ENCODE assay signal across 8 mouse cellular contexts in genomic region chr2:30266392-30266941, GRCm38 (mm10). TPM values are rescaled to one million over a fixed set of nuclear protein-coding genes. Genes with fewer than 3 reads are reported as not detected.
DNase-seq lines count a peak whose midpoint lies in the region; ATAC-seq lines count a peak whose summit lies in the region.

No protein-coding gene starts in this region.

- peaks cover 43% of the 10 kb centered on the region for H3K36me3 ChIP-seq in embryonic facial prominence, embryonic 12.5 days
- peaks cover 30% of the 10 kb centered on the region for H3K36me3 ChIP-seq in heart, embryonic 12.5 days
- H3K36me3 ChIP-seq in kidney, embryonic 15.5 days: peaks cover 31% of the 10 kb centered on the region
- H3K36me3 ChIP-seq in stomach, embryonic 16.5 days (ENCODE audit: control insufficient read depth, insufficient read depth, low read length): no peaks in the 10 kb centered on the region; the same call in 1 of the 2 replicates

- no peaks in the 10 kb centered on the region for H3K9me3 ChIP-seq in embryonic facial prominence, embryonic 12.5 days
- no peaks in the 10 kb centered on the region for H3K9me3 ChIP-seq in heart, embryonic 12.5 days (replicated peaks)
- H3K9me3 ChIP-seq in kidney, embryonic 15.5 days (replicated peaks): no peaks in the 10 kb centered on the region
- H3K9me3 ChIP-seq in stomach, embryonic 16.5 days (replicated peaks; ENCODE audit: control insufficient read depth, low read length): no peaks in the 10 kb centered on the region

- H3K4me3 ChIP-seq in embryonic facial prominence, embryonic 12.5 days: no peak overlapping the region
- peak overlapping the region; percentile 7; the same call in 1 of the 2 replicates for H3K4me3 ChIP-seq in heart, embryonic 12.5 days
- H3K4me3 ChIP-seq in kidney, embryonic 15.5 days (replicated peaks): peak overlapping the region; percentile 12
- H3K4me3 ChIP-seq in stomach, embryonic 16.5 days (replicated peaks; ENCODE audit: low read length): peak overlapping the region; percentile 31

- H3K4me1 ChIP-seq in embryonic facial prominence, embryonic 12.5 days: peaks cover 31% of the 10 kb centered on the region
- peaks cover 55% of the 10 kb centered on the region for H3K4me1 ChIP-seq in heart, embryonic 12.5 days (replicated peaks)
- peaks cover 62% of the 10 kb centered on the region for H3K4me1 ChIP-seq in kidney, embryonic 15.5 days
- H3K4me1 ChIP-seq in stomach, embryonic 16.5 days (ENCODE audit: control insufficient read depth, insufficient read depth, low read length): peaks cover 39% of the 10 kb centered on the region

- peak; percentile 81 for DNase-seq in urinary bladder, postnatal 14 days (ENCODE audit: low spot score)
- DNase-seq in urinary bladder, postnatal 10 days (ENCODE audit: low spot score): no peak
- DNase-seq in lung, postnatal 14 days: peak; percentile 73
- DNase-seq in thymus, postnatal 4 days: no peak

- peak; percentile 41; the same call in 1 of the 2 replicates for ATAC-seq in embryonic facial prominence, embryonic 12.5 days (ENCODE audit: insufficient number of reproducible peaks, insufficient read depth, low FRiP score, low TSS enrichment)
- ATAC-seq in heart, embryonic 12.5 days (ENCODE audit: insufficient number of reproducible peaks, low FRiP score): peak; percentile 35; the same call in 1 of the 2 replicates
- peak; percentile 87 for ATAC-seq in kidney, embryonic 15.5 days (replicated peaks; ENCODE audit: low FRiP score)
- peak; percentile 84; the same call in 1 of the 2 replicates for ATAC-seq in stomach, embryonic 16.5 days (ENCODE audit: insufficient read depth, low FRiP score)

- H3K27ac ChIP-seq in embryonic facial prominence, embryonic 12.5 days: peak overlapping the region; percentile 89
- H3K27ac ChIP-seq in heart, embryonic 12.5 days (ENCODE audit: poor library complexity, severe bottlenecking): peak overlapping the region; percentile 96
- peak overlapping the region; percentile 91 for H3K27ac ChIP-seq in kidney, embryonic 15.5 days
- H3K27ac ChIP-seq in stomach, embryonic 16.5 days (ENCODE audit: low read length): peak overlapping the region; percentile 95

- 16% methylated on average over 4 of the region's 4 CpGs for WGBS in embryonic facial prominence, embryonic 12.5 days
- WGBS in heart, embryonic 12.5 days: 15% methylated on average over 4 of the region's 4 CpGs
- 27% methylated on average over 4 of the region's 4 CpGs for WGBS in kidney, embryonic 15.5 days
- WGBS in stomach, embryonic 16.5 days: 9% methylated on average over 4 of the region's 4 CpGs

- peak overlapping the region; percentile 20 for H3K4me2 ChIP-seq in embryonic facial prominence, embryonic 12.5 days (replicated peaks)
- peak overlapping the region; percentile 37 for H3K4me2 ChIP-seq in heart, embryonic 12.5 days
- H3K4me2 ChIP-seq in kidney, embryonic 15.5 days: peak overlapping the region; percentile 38
- H3K4me2 ChIP-seq in stomach, embryonic 16.5 days (ENCODE audit: low read depth, low read length): peak overlapping the region; percentile 46

- 0 out of 2 replicates have a peak overlapping the region, but pooled peaks have one; percentile 15 for H3K9ac ChIP-seq in embryonic facial prominence, embryonic 12.5 days
- peak overlapping the region; percentile 49 for H3K9ac ChIP-seq in heart, embryonic 12.5 days
- 0 out of 2 replicates have a peak overlapping the region, but pooled peaks have one; percentile 5 for H3K9ac ChIP-seq in kidney, embryonic 15.5 days
- peak overlapping the region; percentile 64 for H3K9ac ChIP-seq in stomach, embryonic 16.5 days (ENCODE audit: low read length)

- H3K27me3 ChIP-seq in embryonic facial prominence, embryonic 12.5 days: no peaks in the 10 kb centered on the region
- no peaks in the 10 kb centered on the region for H3K27me3 ChIP-seq in heart, embryonic 12.5 days (replicated peaks)
- no peaks in the 10 kb centered on the region for H3K27me3 ChIP-seq in kidney, embryonic 15.5 days
- no peaks in the 10 kb centered on the region for H3K27me3 ChIP-seq in stomach, embryonic 16.5 days (ENCODE audit: control insufficient read depth, insufficient read depth, low read length)

RNA-seq across cellular contexts. Expression of gene Phyhd1, which starts 0.5 kb away (rescaled TPM):
- 3.5 and 3.8 TPM in 2 replicates for polyA plus RNA-seq in embryonic facial prominence, embryonic 12.5 days (2016; fragmentation: Nextera tagmentation; extraction: Ambion mirVana)
- 5.7 and 6.5 TPM in 2 replicates for polyA plus RNA-seq in heart, embryonic 12.5 days (2016; fragmentation: Nextera tagmentation; extraction: Ambion mirVana)
- 11.5 and 13.3 TPM in 2 replicates for polyA plus RNA-seq in kidney, embryonic 15.5 days (2015; fragmentation: Nextera tagmentation; extraction: Ambion mirVana)
- 13.3 and 13.5 TPM in 2 replicates for polyA plus RNA-seq in stomach, embryonic 16.5 days (2015; fragmentation: Nextera tagmentation; extraction: Ambion mirVana)

RNA-seq across cellular contexts. Expression of gene Gm28038, which starts 14.4 kb away (rescaled TPM):
- polyA plus RNA-seq in embryonic facial prominence, embryonic 12.5 days (2016; fragmentation: Nextera tagmentation; extraction: Ambion mirVana): not detected in 2 replicates
- polyA plus RNA-seq in heart, embryonic 12.5 days (2016; fragmentation: Nextera tagmentation; extraction: Ambion mirVana): not detected in 2 replicates
- polyA plus RNA-seq in kidney, embryonic 15.5 days (2015; fragmentation: Nextera tagmentation; extraction: Ambion mirVana): not detected in 2 replicates
- not detected in 2 replicates for polyA plus RNA-seq in stomach, embryonic 16.5 days (2015; fragmentation: Nextera tagmentation; extraction: Ambion mirVana)

RNA-seq across cellular contexts. Expression of gene Dolk, which starts 19.7 kb away (rescaled TPM):
- 29.6 and 31.0 TPM in 2 replicates for polyA plus RNA-seq in embryonic facial prominence, embryonic 12.5 days (2016; fragmentation: Nextera tagmentation; extraction: Ambion mirVana)
- polyA plus RNA-seq in heart, embryonic 12.5 days (2016; fragmentation: Nextera tagmentation; extraction: Ambion mirVana): 26.6 and 27.1 TPM in 2 replicates
- 32.9 and 34.0 TPM in 2 replicates for polyA plus RNA-seq in kidney, embryonic 15.5 days (2015; fragmentation: Nextera tagmentation; extraction: Ambion mirVana)
- 32.4 and 34.0 TPM in 2 replicates for polyA plus RNA-seq in stomach, embryonic 16.5 days (2015; fragmentation: Nextera tagmentation; extraction: Ambion mirVana)

RNA-seq across cellular contexts. Expression of gene Nup188, which starts 19.7 kb away (rescaled TPM):
- polyA plus RNA-seq in embryonic facial prominence, embryonic 12.5 days (2016; fragmentation: Nextera tagmentation; extraction: Ambion mirVana): 37.2 and 37.4 TPM in 2 replicates
- 34.4 and 34.9 TPM in 2 replicates for polyA plus RNA-seq in heart, embryonic 12.5 days (2016; fragmentation: Nextera tagmentation; extraction: Ambion mirVana)
- 35.5 and 42.1 TPM in 2 replicates for polyA plus RNA-seq in kidney, embryonic 15.5 days (2015; fragmentation: Nextera tagmentation; extraction: Ambion mirVana)
- 26.0 and 30.5 TPM in 2 replicates for polyA plus RNA-seq in stomach, embryonic 16.5 days (2015; fragmentation: Nextera tagmentation; extraction: Ambion mirVana)

RNA-seq across cellular contexts. Expression of gene Gm28035, which starts 26.1 kb away (rescaled TPM):
- polyA plus RNA-seq in embryonic facial prominence, embryonic 12.5 days (2016; fragmentation: Nextera tagmentation; extraction: Ambion mirVana): 0.09 and 0.14 TPM in 2 replicates
- 0.33 and 0.40 TPM in 2 replicates for polyA plus RNA-seq in heart, embryonic 12.5 days (2016; fragmentation: Nextera tagmentation; extraction: Ambion mirVana)
- polyA plus RNA-seq in kidney, embryonic 15.5 days (2015; fragmentation: Nextera tagmentation; extraction: Ambion mirVana): 0.26 and 0.33 TPM in 2 replicates
- polyA plus RNA-seq in stomach, embryonic 16.5 days (2015; fragmentation: Nextera tagmentation; extraction: Ambion mirVana): 0.24 and 0.30 TPM in 2 replicates

Comparison
In these comparisons a context has a peak if more than half of its experiments do, and no peak if none do; other contexts are left out.
1. DNase-seq: peak in urinary bladder, postnatal 14 days (single experiment) and lung, postnatal 14 days (single experiment); none in urinary bladder, postnatal 10 days (single experiment) and thymus, postnatal 4 days (single experiment).
2. ATAC-seq: peak in every context shown above with its lines; median percentile 87 in kidney, embryonic 15.5 days; 84 in stomach, embryonic 16.5 days; 41 in embryonic facial prominence, embryonic 12.5 days; 35 in heart, embryonic 12.5 days.
3. H3K9ac ChIP-seq: peak in every context shown above with its lines; median percentile 64 in stomach, embryonic 16.5 days; 49 in heart, embryonic 12.5 days; 15 in embryonic facial prominence, embryonic 12.5 days; 5 in kidney, embryonic 15.5 days.
4. Peak in every context shown above with its lines, with median percentiles within 50 percentile points of each other: H3K27ac ChIP-seq and H3K4me2 ChIP-seq.